Mouse (Mus musculus): ENCODE data around the gene Snupn.
A peak's percentile ranks its signal among the peaks of the same experiment; 100 is the strongest.
"Not testable (repeated sequence)": the region's sequence is repeated elsewhere in the genome, so short reads cannot be mapped to it uniquely, and the experiment has no call there.

The Snupn gene

GRCm38 (mm10) chr9:56930556-56930955 is 20.1 kb upstream of the Snupn start:
- no peak for DNase-seq (ENCODE audit: low read depth, low spot score)

- no peak for DNase-seq (ENCODE audit: low read depth, low spot score)
Observed at GRCm38 (mm10) chr9:56936861-56937222, 13.8 kb upstream of the Snupn start.

GRCm38 (mm10) chr9:56937223-56938160 is 13.2 kb upstream of the Snupn start, which contains the start of gene Imp3:
TSS of gene Imp3 (plus strand) at chr9:56937475.
- DNase-seq (ENCODE audit: low read depth, low spot score) = peak; percentile 94

- DNase-seq (ENCODE audit: low read depth, low spot score) = no peak
Observed at GRCm38 (mm10) chr9:56938374-56938773, 12.3 kb upstream of the Snupn start.

- DNase-seq (ENCODE audit: low read depth, low spot score) = not testable (repeated sequence)
Observed at GRCm38 (mm10) chr9:56947481-56947880, 3.2 kb upstream of the Snupn start.

GRCm38 (mm10) chr9:56948699-56949098 is 2.0 kb upstream of the Snupn start:
- DNase-seq (ENCODE audit: low read depth, low spot score) = not testable (repeated sequence)

GRCm38 (mm10) chr9:56949767-56950166 is 911 bp upstream of the Snupn start:
- DNase-seq (ENCODE audit: low read depth, low spot score) = no peak

GRCm38 (mm10) chr9:56953562-56953961 is 2.9 kb downstream of the Snupn start:
- no peak for DNase-seq (ENCODE audit: low read depth, low spot score)

- no peak for DNase-seq (ENCODE audit: low read depth, low spot score)
Observed at GRCm38 (mm10) chr9:56956966-56957675, 6.4 kb downstream of the Snupn start.

GRCm38 (mm10) chr9:56958689-56959088 is 8.0 kb downstream of the Snupn start:
- DNase-seq (ENCODE audit: low read depth, low spot score) = no peak

- no peak for DNase-seq (ENCODE audit: low read depth, low spot score)
Observed at GRCm38 (mm10) chr9:56961591-56961990, 10.9 kb downstream of the Snupn start.

GRCm38 (mm10) chr9:56970158-56970557 is 19.5 kb downstream of the Snupn start:
- no peak for DNase-seq (ENCODE audit: low read depth, low spot score)

GRCm38 (mm10) chr9:56973960-56974524 is 23.4 kb downstream of the Snupn start:
- no peak for DNase-seq (ENCODE audit: low read depth, low spot score)

- DNase-seq (ENCODE audit: low read depth, low spot score) = no peak
Observed at GRCm38 (mm10) chr9:56975199-56975598, 24.5 kb downstream of the Snupn start.

- no peak for DNase-seq (ENCODE audit: low read depth, low spot score)
Observed at GRCm38 (mm10) chr9:56980186-56980585, 29.5 kb downstream of the Snupn start.

- no peak for DNase-seq (ENCODE audit: low read depth, low spot score)
Observed at GRCm38 (mm10) chr9:56981502-56981901, 30.8 kb downstream of the Snupn start.

- DNase-seq (ENCODE audit: low read depth, low spot score) = peak; percentile 64
Observed at GRCm38 (mm10) chr9:56994286-56995197, 43.9 kb downstream of the Snupn start, which contains the start of gene Ptpn9. TSS of gene Ptpn9 (plus strand) at chr9:56994923.

- DNase-seq (ENCODE audit: low read depth, low spot score) = no peak
Observed at GRCm38 (mm10) chr9:56995198-56996027, 44.7 kb downstream of the Snupn start.

GRCm38 (mm10) chr9:56996028-56996346 is 45.3 kb downstream of the Snupn start:
- no peak for DNase-seq (ENCODE audit: low read depth, low spot score)

- not testable (repeated sequence) for DNase-seq (ENCODE audit: low read depth, low spot score)
Observed at GRCm38 (mm10) chr9:56997206-56997605, 46.5 kb downstream of the Snupn start.

Data from brain, embryonic 18.5 days (tissue).